Mouse (Mus musculus) spleen, postnatal 10 days (tissue): ENCODE data around the gene Apol8.

Experiments used
- DNase-seq, 2 experiments: peaks; one replicate each; pipeline ENCODE4 v3.0.0; 2021 to 2022; ENCODE audit warnings: low spot score in 2 of 2

Gene Apol8

GRCm38 (mm10) chr15:77785807-77786206 lies 29.0 kb upstream of the Apol8 start:
- DNase-seq: no peak

GRCm38 (mm10) chr15:77784039-77784824 lies 27.4 kb upstream of the Apol8 start:
- no peak for DNase-seq

- peak in 1 of 2 experiments; percentile 66 for DNase-seq
These were observed 25.7 kb upstream of the Apol8 start for GRCm38 (mm10) chr15:77782449-77783014.

GRCm38 (mm10) chr15:77775186-77775963 lies 18.6 kb upstream of the Apol8 start:
- DNase-seq: peak; percentile 86 to 93

- no peak for DNase-seq
These were observed 17.5 kb upstream of the Apol8 start for GRCm38 (mm10) chr15:77774303-77774702.

GRCm38 (mm10) chr15:77773099-77773915 lies 16.5 kb upstream of the Apol8 start:
- peak; percentile 59 to 82 for DNase-seq

- DNase-seq: no peak
These were observed 14.1 kb upstream of the Apol8 start for GRCm38 (mm10) chr15:77770942-77771341.

GRCm38 (mm10) chr15:77770341-77770740 lies 13.5 kb upstream of the Apol8 start:
- no peak for DNase-seq

GRCm38 (mm10) chr15:77766981-77767380 lies 10.2 kb upstream of the Apol8 start:
- no peak for DNase-seq

- DNase-seq: no peak
These were observed 8.8 kb upstream of the Apol8 start for GRCm38 (mm10) chr15:77765484-77766093.

- DNase-seq: no peak
These were observed 7.7 kb upstream of the Apol8 start for GRCm38 (mm10) chr15:77764391-77765006.

- DNase-seq: no peak
These were observed 6.9 kb upstream of the Apol8 start for GRCm38 (mm10) chr15:77763702-77764101.

- DNase-seq: no peak
These were observed 6.2 kb upstream of the Apol8 start for GRCm38 (mm10) chr15:77763050-77763449.

GRCm38 (mm10) chr15:77761561-77762380 lies 5.0 kb upstream of the Apol8 start:
- DNase-seq: peak in 1 of 2 experiments; percentile 69

- DNase-seq: no peak
These were observed 4.3 kb upstream of the Apol8 start for GRCm38 (mm10) chr15:77761083-77761482.

- DNase-seq: no peak
These were observed 3.2 kb upstream of the Apol8 start for GRCm38 (mm10) chr15:77760037-77760436.

GRCm38 (mm10) chr15:77757586-77758226 lies 903 bp upstream of the Apol8 start:
- no peak for DNase-seq

- DNase-seq: peak in 1 of 2 experiments; percentile 57
These were observed 722 bp downstream of the Apol8 start for GRCm38 (mm10) chr15:77756081-77756480.

- peak; percentile 65 to 85 for DNase-seq
These were observed 1.7 kb downstream of the Apol8 start for GRCm38 (mm10) chr15:77755132-77755531.
